Mouse (Mus musculus) CH12.LX (cell line): Measurements from ENCODE around the gene Ankra2. TPM values are rescaled to one million over a fixed set of nuclear protein-coding genes. Genes with fewer than 3 reads are reported as not detected.

Experiments
- DNase-seq: peaks from one replicate; pipeline ENCODE4 v3.0.0-alpha.2; 2013; ENCODE audit errors: extremely low read depth
- H3K27ac ChIP-seq: 2 replicates; pipeline ENCODE4 v1.5.1; 2012; ENCODE audit warnings: low read depth, mild to moderate bottlenecking, control low read depth, moderate library complexity; ENCODE audit not compliant: insufficient read depth
- H3K27me3 ChIP-seq: replicated peaks from 2 replicates; pipeline ENCODE3; 2012; ENCODE audit warnings: inconsistent platforms
- H3K36me3 ChIP-seq, 2 experiments: replicated peaks in 1 of 2; 2 replicates each; pipeline versions ENCODE3 to v1.6.1; 2012; ENCODE audit warnings: inconsistent platforms in 1 of 2, low read length in 1 of 2, mild to moderate bottlenecking in 1 of 2, mixed read lengths in 1 of 2, moderate library complexity in 1 of 2; ENCODE audit not compliant: control insufficient read depth in 1 of 2, insufficient read depth in 1 of 2
- H3K4me1 ChIP-seq, 2 experiments: 2 replicates each; pipeline ENCODE4 v1.6.1; 2012; ENCODE audit warnings: inconsistent platforms in 1 of 2, moderate library complexity in 1 of 2; ENCODE audit not compliant: insufficient read depth in 2 of 2, control insufficient read depth in 1 of 2
- H3K4me2 ChIP-seq: 2 replicates; pipeline ENCODE4 v1.6.1; 2012; ENCODE audit warnings: low read depth, mild to moderate bottlenecking, control low read depth; ENCODE audit not compliant: poor library complexity, insufficient read depth, severe bottlenecking
- H3K4me3 ChIP-seq, 3 experiments: fragments of 150-350 bp in 1 of 3; sonication (generic) in 1 of 3; replicated peaks in 1 of 3; 2 replicates each; pipeline versions ENCODE3 to v1.5.1; 2011 to 2012; ENCODE audit warnings: low read depth in 2 of 3, low read length in 2 of 3, mild to moderate bottlenecking in 2 of 3, moderate library complexity in 2 of 3, control low read depth in 1 of 3, improper control_type of control experiment in 1 of 3, inconsistent platforms in 1 of 3, mixed read lengths in 1 of 3; ENCODE audit not compliant: poor library complexity in 1 of 3
- H3K79me2 ChIP-seq: replicated peaks from 2 replicates; pipeline ENCODE4 v1.6.1; 2012; ENCODE audit warnings: mild to moderate bottlenecking, moderate library complexity; ENCODE audit not compliant: control insufficient read depth, poor library complexity, insufficient read depth, severe bottlenecking; ENCODE audit errors: extremely low read depth
- H3K9ac ChIP-seq: 2 replicates; pipeline ENCODE4 v1.6.1; 2012; ENCODE audit warnings: low read depth, mild to moderate bottlenecking, control low read depth, moderate library complexity; ENCODE audit not compliant: insufficient read depth
- H3K9me3 ChIP-seq: replicated peaks from 2 replicates; pipeline ENCODE3; 2012; ENCODE audit warnings: low read length, inconsistent platforms, mixed read lengths
- CHD2 ChIP-seq: IDR thresholded peaks from 2 replicates; pipeline ENCODE4 v1.6.1; 2011; ENCODE audit warnings: low read length, improper control_type of control experiment
- CTCF ChIP-seq, 2 experiments: IDR thresholded peaks in 1 of 2; conservative IDR thresholded peaks in 1 of 2; 2 replicates each; pipeline ENCODE4 v1.5.1; 2011 to 2012; ENCODE audit warnings: low read depth in 2 of 2, low read length in 2 of 2, improper control_type of control experiment in 1 of 2, inconsistent platforms in 1 of 2, mild to moderate bottlenecking in 1 of 2, moderate library complexity in 1 of 2
- E2F4 ChIP-seq: IDR thresholded peaks from 2 replicates; pipeline ENCODE4 v1.6.1; 2011; ENCODE audit warnings: low read depth, low read length, improper control_type of control experiment; ENCODE audit not compliant: insufficient replicate concordance
- ELF1 ChIP-seq: IDR thresholded peaks from 2 replicates; pipeline ENCODE4 v1.6.1; 2014; ENCODE audit warnings: low read depth, mild to moderate bottlenecking, inconsistent platforms, low read length, improper control_type of control experiment
- EP300 ChIP-seq: IDR thresholded peaks from 2 replicates; pipeline ENCODE4 v1.6.1; 2011; ENCODE audit warnings: low read length, improper control_type of control experiment
- ETS1 ChIP-seq: conservative IDR thresholded peaks from 2 replicates; pipeline ENCODE4 v1.6.1; 2012; ENCODE audit warnings: low read depth, mild to moderate bottlenecking, inconsistent platforms, low read length, improper control_type of control experiment, moderate library complexity
- HCFC1 ChIP-seq: IDR thresholded peaks from 2 replicates; pipeline ENCODE4 v1.6.1; 2012; ENCODE audit warnings: low read depth, mild to moderate bottlenecking, inconsistent platforms, low read length, improper control_type of control experiment
- IRF4 ChIP-seq: IDR thresholded peaks from 2 replicates; pipeline ENCODE4 v1.6.1; 2014; ENCODE audit warnings: low read depth, mild to moderate bottlenecking, inconsistent platforms, low read length, improper control_type of control experiment
- JUN ChIP-seq: IDR thresholded peaks from 2 replicates; pipeline ENCODE4 v1.6.1; 2011; ENCODE audit warnings: low read depth, mild to moderate bottlenecking, low read length, improper control_type of control experiment, moderate library complexity; ENCODE audit not compliant: insufficient read depth
- JUND ChIP-seq: conservative IDR thresholded peaks from 2 replicates; pipeline ENCODE4 v1.6.1; 2011; ENCODE audit warnings: low read depth, low read length, improper control_type of control experiment
- KAT2A ChIP-seq: IDR thresholded peaks from 2 replicates; pipeline ENCODE4 v1.6.1; 2012; ENCODE audit warnings: low read length, improper control_type of control experiment, inconsistent platforms; ENCODE audit not compliant: insufficient replicate concordance
- MAFK ChIP-seq: IDR thresholded peaks from 2 replicates; pipeline ENCODE4 v1.6.1; 2011; ENCODE audit warnings: low read length, improper control_type of control experiment; ENCODE audit not compliant: insufficient replicate concordance
- RCOR1 ChIP-seq: conservative IDR thresholded peaks from 2 replicates; pipeline ENCODE4 v1.6.1; 2012; ENCODE audit warnings: low read depth, mild to moderate bottlenecking, inconsistent platforms, low read length, improper control_type of control experiment
- SIN3A ChIP-seq: IDR thresholded peaks from 2 replicates; pipeline ENCODE4 v1.6.1; 2012; ENCODE audit warnings: low read length, improper control_type of control experiment, inconsistent platforms
- SMC3 ChIP-seq: IDR thresholded peaks from 2 replicates; pipeline ENCODE4 v1.6.1; 2011; ENCODE audit warnings: low read depth, low read length, improper control_type of control experiment
- UBTF ChIP-seq: IDR thresholded peaks from 2 replicates; pipeline ENCODE4 v1.6.1; 2012; ENCODE audit warnings: low read depth, mild to moderate bottlenecking, inconsistent platforms, low read length, improper control_type of control experiment, moderate library complexity
- ZC3H11A ChIP-seq: IDR thresholded peaks from 2 replicates; pipeline ENCODE4 v1.6.1; 2012; ENCODE audit warnings: low read depth, mild to moderate bottlenecking, inconsistent platforms, low read length, improper control_type of control experiment
- ZKSCAN1 ChIP-seq: IDR thresholded peaks from 2 replicates; pipeline ENCODE4 v1.6.1; 2012; ENCODE audit warnings: low read depth, inconsistent platforms, low read length, improper control_type of control experiment, borderline replicate concordance
- ZMIZ1 ChIP-seq: IDR thresholded peaks from 2 replicates; pipeline ENCODE4 v1.6.1; 2012; ENCODE audit warnings: low read depth, mild to moderate bottlenecking, inconsistent platforms, low read length, improper control_type of control experiment
- ZNF384 ChIP-seq: IDR thresholded peaks from 2 replicates; pipeline ENCODE4 v1.6.1; 2012; ENCODE audit warnings: low read depth, low read length, improper control_type of control experiment, inconsistent platforms
- dilution Hi-C: fragments of 300-500 bp; cut with MboI; formaldehyde crosslinking; loops from 2 replicates; pipeline ENCODE4 v1.14.3; 2020; ENCODE audit warnings: low sequenced_read_pairs; ENCODE audit not compliant: extremely low pct_unique_long_range_greater_than_20kb, extremely low pct_ligation_motif_present
- in situ Hi-C: fragments of 300-500 bp; cut with MboI; formaldehyde crosslinking; loops from 3 replicates; pipeline ENCODE4 v1.14.3; 2019; ENCODE audit warnings: low sequenced_read_pairs, low pct_ligation_motif_present, low pct_unique_long_range_greater_than_20kb, mixed read lengths
- polyA plus RNA-seq: library from polyadenylated mRNA; unstranded; fragments of >175 nt; gene quantifications from 2 replicates; pipeline ENCODE4 v1.2.1, GENCODE M21; 2012; ENCODE audit warnings: low read depth; ENCODE audit not compliant: insufficient read length
- total RNA-seq, 2 experiments: library from RNA; depleted of rRNA; stranded (reverse); fragments of 300-350 nt in 1 of 2; fragments of >200 nt in 1 of 2; gene quantifications; 2 replicates each; pipeline ENCODE4 v1.2.3; 2012 to 2014

Gene Ankra2
- total and polyA plus RNA-seq, 3 experiments: 11.1 to 15.3 (median 12.4) TPM

DNA sequence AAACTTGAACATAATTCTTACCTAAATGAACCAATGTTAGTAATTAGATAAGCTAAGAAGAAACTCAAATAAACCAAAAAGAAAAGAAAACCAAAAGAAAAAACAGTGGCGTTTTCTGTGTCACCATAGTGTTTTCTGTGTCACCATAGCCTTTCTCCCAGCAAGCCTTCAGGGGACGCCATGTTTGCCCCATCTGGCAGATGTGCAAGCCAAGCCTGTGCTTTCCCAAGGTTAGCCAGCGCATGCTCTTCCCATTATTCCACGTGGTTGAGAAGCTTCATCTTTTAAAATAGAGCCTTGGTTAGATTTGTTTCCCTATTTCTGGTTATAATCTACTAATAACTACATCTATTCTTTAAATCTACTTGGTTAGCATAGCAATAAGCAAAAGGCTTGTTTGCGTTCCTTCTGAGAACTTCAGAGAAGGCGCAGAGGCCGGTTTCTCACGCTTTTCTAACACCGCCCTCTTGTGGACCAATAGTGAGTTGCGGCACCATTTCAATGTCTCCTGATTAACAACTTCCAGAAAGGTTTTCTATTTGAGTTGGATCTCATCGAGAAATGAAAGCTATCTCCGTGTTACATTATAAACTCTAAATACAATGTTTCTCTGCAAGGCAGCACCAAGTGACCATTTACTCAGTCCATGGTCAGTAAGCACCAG lies 22.8 kb upstream of the Ankra2 start (continued):
- TF ChIP-seq KAT2A (no peak), IRF4 (peak; percentile 40; the same call in 1 of the 2 replicates), ETS1 (no peak), ZMIZ1 (no peak), E2F4 (no peak), ZNF384 (no peak), MAFK (no peak), HCFC1 (no peak), CHD2 (no peak), ZKSCAN1 (no peak), CTCF (conservative IDR thresholded peaks at IDR 0.05 in 1 of 2, IDR thresholded peaks at IDR 0.05 in 1 of 2; ENCODE audit: low read depth in 2 of 2, low read length in 2 of 2) (peak; percentile 83 to 90), RCOR1 (no peak), JUN (no peak), ZC3H11A (peak; percentile 36; the same call in 1 of the 2 replicates), ELF1 (no peak), UBTF (no peak), SIN3A (no peak), SMC3 (peak; percentile 81)

DNA sequence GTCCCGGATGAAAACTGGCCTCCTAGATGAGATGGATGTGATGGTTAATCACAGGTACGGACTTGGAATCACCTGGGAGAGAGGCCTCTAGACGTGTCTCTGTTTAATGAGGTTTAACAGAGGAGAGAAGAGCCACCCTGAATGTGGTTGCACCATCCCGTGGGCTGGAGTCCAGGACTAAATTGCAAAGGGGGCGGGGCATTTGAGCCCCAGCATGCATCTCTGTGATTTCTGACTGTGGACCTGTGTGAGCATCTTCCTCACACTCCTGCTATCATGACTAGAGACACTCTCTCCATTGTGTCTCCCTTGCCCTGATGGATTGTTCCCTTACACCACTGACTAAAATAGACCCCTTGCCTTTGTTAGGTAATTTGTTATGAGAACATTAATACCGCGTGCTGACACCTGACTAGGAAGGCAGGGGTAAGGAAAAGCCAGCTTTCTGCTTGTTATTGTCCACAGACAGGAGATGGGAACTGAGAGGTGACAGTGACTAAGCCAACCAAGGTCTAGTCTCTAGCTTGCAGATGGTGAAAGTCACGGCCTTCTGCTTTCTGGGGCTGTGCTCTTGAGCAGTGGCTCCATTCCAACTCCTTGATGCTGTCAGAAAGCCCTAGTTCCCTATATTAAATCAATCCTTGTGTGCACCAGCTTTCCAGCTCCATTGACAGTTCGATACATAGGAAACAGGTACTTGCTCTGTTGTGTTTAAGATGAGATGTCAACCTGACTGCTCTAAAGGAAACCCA lies 21.2 kb upstream of the Ankra2 start:
- H3K9ac ChIP-seq: no peak overlapping the region
- no peaks in the 10 kb centered on the region for H3K9me3 ChIP-seq
- H3K36me3 ChIP-seq: peaks cover 0 to 11% of the 10 kb centered on the region in 2 experiments
- in situ Hi-C loops: loop anchor here (5.0 kb wide), 1 partner anchor 204 kb away; no protein-coding TSS in a partner anchor
- TF ChIP-seq EP300: no peak
- no peak for TF ChIP-seq SIN3A
- no peak for TF ChIP-seq JUND
- no peak for TF ChIP-seq JUN
- TF ChIP-seq, all 38 proteins: peak for 0
- dilution Hi-C loops: no loop called here
- Histone ChIP-seq H3K4me2 (no peak overlapping the region), H3K79me2 (no peaks in the 10 kb centered on the region), H3K27me3 (no peaks in the 10 kb centered on the region), H3K27ac (no peak overlapping the region), H3K4me1 (peaks cover 4 to 10% of the 10 kb centered on the region in 2 experiments; a peak in 1 of 4 replicates), H3K4me3 (no peak overlapping the region)
- DNase-seq: no peak
